Mouse (Mus musculus) heart, embryonic 14.5 days (tissue): ENCODE data around the gene Unkl. TPM values are rescaled to one million over a fixed set of nuclear protein-coding genes. Genes with fewer than 3 reads are reported as not detected.

Experiments
- ATAC-seq: fragments of 200-750 bp; cut with Nextera tagmentation; 2 replicates; pipeline ENCODE4 v1.8.0; 2017; ENCODE audit warnings: low read depth, moderate TSS enrichment; ENCODE audit not compliant: insufficient number of reproducible peaks, insufficient read depth, low FRiP score
- H3K27ac ChIP-seq, 2 experiments: fragments of 200-500 bp in 1 of 2; fragments of 300-500 bp in 1 of 2; sonication (generic) in 1 of 2; replicated peaks in 1 of 2; 2 replicates each; pipeline ENCODE4 v1.5.1; 2012 to 2014; ENCODE audit warnings: low read depth in 2 of 2, low read length in 2 of 2, control low read depth in 1 of 2, mild to moderate bottlenecking in 1 of 2, mixed read lengths in 1 of 2; ENCODE audit not compliant: control insufficient read depth in 1 of 2, insufficient read depth in 1 of 2
- H3K27me3 ChIP-seq: fragments of 300-500 bp; sonication (generic); 2 replicates; pipeline ENCODE4 v1.6.1; 2014; ENCODE audit warnings: mild to moderate bottlenecking, low read length, control low read depth; ENCODE audit not compliant: control insufficient read depth, insufficient read depth
- H3K36me3 ChIP-seq: fragments of 300-500 bp; sonication (generic); 2 replicates; pipeline ENCODE4 v1.6.1; 2014; ENCODE audit warnings: mild to moderate bottlenecking, control low read depth, low read length, mixed read lengths; ENCODE audit not compliant: control insufficient read depth, insufficient read depth
- H3K4me1 ChIP-seq, 2 experiments: fragments of 200-500 bp in 1 of 2; fragments of 300-500 bp in 1 of 2; sonication (generic) in 1 of 2; 2 replicates each; pipeline ENCODE4 v1.6.1; 2012 to 2014; ENCODE audit warnings: low read length in 2 of 2, control low read depth in 1 of 2, mixed read lengths in 1 of 2; ENCODE audit not compliant: control insufficient read depth in 2 of 2, insufficient read depth in 2 of 2
- H3K4me2 ChIP-seq: fragments of 300-500 bp; sonication (generic); 2 replicates; pipeline ENCODE4 v1.6.1; 2014; ENCODE audit warnings: mild to moderate bottlenecking, low read length
- H3K4me3 ChIP-seq, 2 experiments: fragments of 200-500 bp in 1 of 2; fragments of 300-500 bp in 1 of 2; sonication (generic) in 1 of 2; 2 replicates each; pipeline ENCODE4 v1.5.1; 2012 to 2014; ENCODE audit warnings: low read length in 2 of 2, mild to moderate bottlenecking in 2 of 2, control low read depth in 1 of 2, low read depth in 1 of 2, moderate library complexity in 1 of 2; ENCODE audit not compliant: control insufficient read depth in 1 of 2, insufficient read depth in 1 of 2
- H3K9ac ChIP-seq: fragments of 300-500 bp; sonication (generic); 2 replicates; pipeline ENCODE4 v1.6.1; 2014; ENCODE audit warnings: mild to moderate bottlenecking, low read length
- H3K9me3 ChIP-seq: fragments of 300-500 bp; sonication (generic); 2 replicates; pipeline ENCODE4 v1.6.1; 2016; ENCODE audit warnings: low read length, control low read depth; ENCODE audit not compliant: control insufficient read depth
- WGBS: fragments of 180-500 bp; shearing (Covaris S2); extraction: QIAGEN DNeasy Blood & Tissue Kit; methylation state at CpG from one replicate; pipeline ENCODE4 v1.1.7; 2014; 5-methylcytosine and 5-hydroxymethylcytosine counted together
- polyA plus RNA-seq: library from polyadenylated mRNA; unstranded; fragments of >200 nt; fragmentation: Nextera tagmentation; extraction: Ambion mirVana; gene quantifications from 2 replicates; pipeline ENCODE4 v1.2.1, GENCODE M21; 2014

Unkl gene
- polyA plus RNA-seq, 1 experiment from 2014 or later = 2.7 TPM

GRCm38 (mm10) chr17:25189091-25189490 is 894 bp downstream of the Unkl start:
- ATAC-seq = no peak
- Histone ChIP-seq H3K4me2 (peak overlapping the region; percentile 84), H3K9ac (peak overlapping the region; percentile 88), H3K9me3 (no peaks in the 10 kb centered on the region), H3K4me1 (peaks cover 9 to 27% of the 10 kb centered on the region in 2 experiments), H3K4me3 (peak overlapping the region; percentile 79 to 99), H3K27ac (peak overlapping the region in 1 of 2 experiments; percentile 83; a peak in 1 of 4 replicates), H3K27me3 (no peaks in the 10 kb centered on the region), H3K36me3 (peaks cover 32% of the 10 kb centered on the region)
- 2% methylated on average over 15 of the region's 16 CpGs for WGBS

- no peak overlapping the region for H3K4me3 ChIP-seq
- H3K4me1 ChIP-seq = no peaks in the 10 kb centered on the region
- H3K27me3 ChIP-seq = no peaks in the 10 kb centered on the region
- H3K9me3 ChIP-seq = no peaks in the 10 kb centered on the region
- ATAC-seq = no peak
- H3K4me2 ChIP-seq = no peak overlapping the region
- no peak overlapping the region for H3K9ac ChIP-seq
- peaks cover 77% of the 10 kb centered on the region for H3K36me3 ChIP-seq
- 85% methylated on average over 4 of the region's 4 CpGs for WGBS
- no peak overlapping the region for H3K27ac ChIP-seq
These were observed 14.2 kb downstream of the Unkl start for GRCm38 (mm10) chr17:25202401-25202800.

GRCm38 (mm10) chr17:25210006-25210405 is 21.8 kb downstream of the Unkl start:
- no peak for ATAC-seq

GRCm38 (mm10) chr17:25210680-25211466 is 22.7 kb downstream of the Unkl start:
- Histone ChIP-seq H3K4me2 (no peak overlapping the region), H3K27me3 (no peaks in the 10 kb centered on the region), H3K27ac (no peak overlapping the region), H3K4me1 (no peaks in the 10 kb centered on the region), H3K9me3 (no peaks in the 10 kb centered on the region), H3K9ac (no peak overlapping the region), H3K36me3 (peaks cover 99% of the 10 kb centered on the region), H3K4me3 (no peak overlapping the region)
- no peak for ATAC-seq
- whole genome bisulfite sequencing = 74% methylated on average over 15 of the region's 15 CpGs

More at GRCm38 (mm10) chr17:25210006-25210405, 21.8 kb downstream of the Unkl start:
- H3K9me3 ChIP-seq = no peaks in the 10 kb centered on the region
- 93% methylated on average over 4 of the region's 4 CpGs for WGBS
- H3K4me1 ChIP-seq = no peaks in the 10 kb centered on the region
- H3K4me2 ChIP-seq = no peak overlapping the region
- H3K36me3 ChIP-seq = peaks cover 99% of the 10 kb centered on the region
- no peak overlapping the region for H3K4me3 ChIP-seq
- no peak overlapping the region for H3K9ac ChIP-seq
- no peaks in the 10 kb centered on the region for H3K27me3 ChIP-seq
- H3K27ac ChIP-seq = no peak overlapping the region

- ATAC-seq = no peak
- H3K27ac ChIP-seq = no peak overlapping the region
- H3K9ac ChIP-seq = no peak overlapping the region
- no peaks in the 10 kb centered on the region for H3K4me1 ChIP-seq
- 64% methylated on average over 4 of the region's 4 CpGs for WGBS
- H3K4me2 ChIP-seq = no peak overlapping the region
- H3K27me3 ChIP-seq = no peaks in the 10 kb centered on the region
- H3K4me3 ChIP-seq = no peak overlapping the region
- no peaks in the 10 kb centered on the region for H3K9me3 ChIP-seq
- peaks cover 100% of the 10 kb centered on the region for H3K36me3 ChIP-seq
These were observed 23.5 kb downstream of the Unkl start for GRCm38 (mm10) chr17:25211705-25212104.

GRCm38 (mm10) chr17:25215431-25215830 is 27.2 kb downstream of the Unkl start:
- H3K4me1 ChIP-seq = no peaks in the 10 kb centered on the region
- H3K4me2 ChIP-seq = no peak overlapping the region
- ATAC-seq = no peak
- H3K9me3 ChIP-seq = no peaks in the 10 kb centered on the region
- H3K27ac ChIP-seq = no peak overlapping the region
- H3K36me3 ChIP-seq = peaks cover 85% of the 10 kb centered on the region
- 88% methylated on average over 3 of the region's 3 CpGs for whole genome bisulfite sequencing
- H3K4me3 ChIP-seq = no peak overlapping the region
- H3K9ac ChIP-seq = no peak overlapping the region
- no peaks in the 10 kb centered on the region for H3K27me3 ChIP-seq

GRCm38 (mm10) chr17:25218967-25219366 is 30.8 kb downstream of the Unkl start:
- Histone ChIP-seq H3K9me3 (no peaks in the 10 kb centered on the region), H3K27ac (no peak overlapping the region), H3K36me3 (peaks cover 49% of the 10 kb centered on the region), H3K4me3 (no peak overlapping the region), H3K4me1 (peaks cover 2 to 13% of the 10 kb centered on the region in 2 experiments; a peak in 3 of 4 replicates), H3K4me2 (no peak overlapping the region), H3K9ac (no peak overlapping the region), H3K27me3 (no peaks in the 10 kb centered on the region)
- ATAC-seq = no peak
- WGBS = 81% methylated on average over 9 of the region's 9 CpGs
